Mouse (Mus musculus) kidney, postnatal 25 days (tissue): ENCODE data around the gene Pmpcb.

Experiments
- DNase-seq, 2 experiments: peaks; one replicate each; pipeline ENCODE4 v3.0.0; 2021; ENCODE audit warnings: mixed read lengths in 2 of 2

Gene Pmpcb

GRCm38 (mm10) chr5:21804837-21805236, 67.9 kb downstream of the Pmpcb start:
- DNase-seq = no peak
